Mouse (Mus musculus): ENCODE data around the gene Eif4a3. TPM values are rescaled to one million over a fixed set of nuclear protein-coding genes. Genes with fewer than 3 reads are reported as not detected.
A peak's percentile ranks its signal among the peaks of the same experiment; 100 is the strongest.

The Eif4a3 gene
- 187 and 207 TPM in 2 replicates for polyA plus RNA-seq (2015; fragmentation: Nextera tagmentation; extraction: Ambion mirVana)

DNA sequence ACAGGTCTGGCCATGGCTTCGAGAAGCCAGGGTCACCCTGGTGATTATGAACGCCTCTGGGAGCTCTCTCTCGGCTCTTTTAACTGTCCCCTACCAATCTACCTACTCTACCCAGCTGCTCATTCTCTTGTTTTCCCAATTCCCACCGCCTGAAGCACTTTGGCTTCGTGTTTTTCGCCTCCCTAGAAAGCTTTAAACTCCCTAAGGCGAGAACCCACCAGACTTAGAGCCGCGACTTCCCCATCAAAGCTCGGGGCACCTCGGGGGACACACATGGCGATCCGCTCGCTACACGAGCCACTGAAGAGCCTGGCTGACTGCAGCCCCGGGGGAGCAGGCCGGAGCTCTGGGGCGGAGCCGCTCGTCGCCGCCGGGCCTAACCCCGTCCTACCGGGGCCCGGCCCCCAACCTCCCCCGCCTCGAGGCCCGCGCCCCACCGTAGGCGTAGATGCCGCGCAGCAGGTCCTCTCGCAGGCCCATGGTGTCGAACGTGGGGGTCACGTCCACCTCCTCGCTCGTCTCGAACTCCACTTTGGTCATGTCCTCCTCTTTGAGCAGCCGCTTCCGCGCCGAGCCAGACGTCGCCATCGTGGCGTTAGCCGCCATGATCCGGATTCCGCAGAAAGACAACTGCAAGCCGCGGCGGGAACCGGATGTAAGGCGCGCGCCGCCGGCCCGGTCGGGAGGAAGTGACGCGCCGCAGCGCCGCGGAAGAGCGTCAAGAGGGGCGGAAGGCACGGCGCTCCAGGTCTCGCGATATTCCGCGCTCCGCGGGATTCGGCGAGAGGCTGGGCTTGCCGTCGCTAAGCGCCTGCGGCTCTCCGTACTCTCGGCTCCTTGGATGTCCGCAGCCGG is at the start of gene Eif4a3:
Eif4a3 (minus strand) TSS at position 699 of the 855 bp plus-strand sequence.
- Histone ChIP-seq H3K9ac (replicated peaks; ENCODE audit: low read depth) (peak within 1 kb of the TSS; percentile 96), H3K4me3 (ENCODE audit: low read depth, low read length) (peak within 1 kb of the TSS; percentile 90), H3K36me3 (ENCODE audit: insufficient read depth, low read length) (peaks cover 16% of the 10 kb centered on the region), H3K27ac (ENCODE audit: low read length) (peak within 1 kb of the TSS; percentile 81), H3K9me3 (ENCODE audit: low read length) (no peaks in the 10 kb centered on the region), H3K27me3 (replicated peaks; ENCODE audit: insufficient read depth, low read length) (no peaks in the 10 kb centered on the region), H3K4me1 (ENCODE audit: insufficient read depth, low read depth, low read length) (peaks cover 4% of the 10 kb centered on the region; the same call in 1 of the 2 replicates), H3K4me2 (replicated peaks; ENCODE audit: low read depth, low read length) (peak within 1 kb of the TSS; percentile 76)
- no peak for TF ChIP-seq CTCF (IDR thresholded peaks at IDR 0.05)
- peak; percentile 71 for TF ChIP-seq EP300 (IDR thresholded peaks at IDR 0.05)
- ATAC-seq (peak; percentile 97), DNase-seq (ENCODE audit: low spot score) (peak; percentile 98)
- 1% methylated on average over 89 of the region's 89 CpGs for WGBS

- 87% methylated on average over 4 of the region's 4 CpGs for WGBS
- DNase-seq (ENCODE audit: low spot score): no peak
- Histone ChIP-seq H3K27me3 (replicated peaks; ENCODE audit: insufficient read depth, low read length) (no peaks in the 10 kb centered on the region), H3K27ac (ENCODE audit: low read length) (no peak overlapping the region), H3K4me3 (ENCODE audit: low read depth, low read length) (no peak overlapping the region), H3K4me1 (ENCODE audit: insufficient read depth, low read depth, low read length) (no peaks in the 10 kb centered on the region), H3K36me3 (ENCODE audit: insufficient read depth, low read length) (no peaks in the 10 kb centered on the region), H3K9ac (replicated peaks; ENCODE audit: low read depth) (no peak overlapping the region), H3K9me3 (ENCODE audit: low read length) (no peaks in the 10 kb centered on the region), H3K4me2 (replicated peaks; ENCODE audit: low read depth, low read length) (no peak overlapping the region)
- no peak for ATAC-seq
- TF ChIP-seq EP300 (IDR thresholded peaks at IDR 0.05): no peak
- no peak for TF ChIP-seq CTCF (IDR thresholded peaks at IDR 0.05)
Measured at GRCm38 (mm10) chr11:119347125-119347524, 47.2 kb upstream of the Eif4a3 start.

DNA sequence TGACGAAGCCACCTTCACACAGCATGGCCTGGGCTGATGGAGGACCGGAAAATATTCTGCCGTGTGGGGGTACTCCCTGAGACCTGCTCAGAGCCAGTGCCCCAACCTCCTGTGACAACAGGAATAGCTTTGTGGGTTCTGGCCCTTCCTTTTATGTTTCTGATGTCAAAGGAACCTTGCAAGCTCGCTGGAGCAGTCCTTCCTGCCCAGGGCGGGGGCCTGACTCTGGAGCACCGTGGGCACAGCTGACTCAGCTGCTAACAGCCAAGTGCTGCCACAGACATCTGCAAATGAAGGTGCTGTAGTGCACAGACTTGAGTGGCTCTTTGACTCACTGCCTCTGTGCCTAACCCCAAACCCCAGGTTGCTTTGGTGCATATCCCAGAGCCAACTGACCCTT is 45.0 kb upstream of the Eif4a3 start:
- ATAC-seq: no peak
- TF ChIP-seq CTCF (IDR thresholded peaks at IDR 0.05) (no peak), EP300 (IDR thresholded peaks at IDR 0.05) (no peak)
- no peak for DNase-seq (ENCODE audit: low spot score)
- 61% methylated on average over 6 of the region's 6 CpGs for WGBS
- no peaks in the 10 kb centered on the region for H3K4me1 ChIP-seq (ENCODE audit: insufficient read depth, low read depth, low read length)
- H3K4me2 ChIP-seq (replicated peaks; ENCODE audit: low read depth, low read length): no peak overlapping the region
- no peak overlapping the region for H3K9ac ChIP-seq (replicated peaks; ENCODE audit: low read depth)
- H3K9me3 ChIP-seq (ENCODE audit: low read length): no peaks in the 10 kb centered on the region
- H3K27ac ChIP-seq (ENCODE audit: low read length): no peak overlapping the region
- no peak overlapping the region for H3K4me3 ChIP-seq (ENCODE audit: low read depth, low read length)
- H3K36me3 ChIP-seq (ENCODE audit: insufficient read depth, low read length): no peaks in the 10 kb centered on the region
- no peaks in the 10 kb centered on the region for H3K27me3 ChIP-seq (replicated peaks; ENCODE audit: insufficient read depth, low read length)

DNA sequence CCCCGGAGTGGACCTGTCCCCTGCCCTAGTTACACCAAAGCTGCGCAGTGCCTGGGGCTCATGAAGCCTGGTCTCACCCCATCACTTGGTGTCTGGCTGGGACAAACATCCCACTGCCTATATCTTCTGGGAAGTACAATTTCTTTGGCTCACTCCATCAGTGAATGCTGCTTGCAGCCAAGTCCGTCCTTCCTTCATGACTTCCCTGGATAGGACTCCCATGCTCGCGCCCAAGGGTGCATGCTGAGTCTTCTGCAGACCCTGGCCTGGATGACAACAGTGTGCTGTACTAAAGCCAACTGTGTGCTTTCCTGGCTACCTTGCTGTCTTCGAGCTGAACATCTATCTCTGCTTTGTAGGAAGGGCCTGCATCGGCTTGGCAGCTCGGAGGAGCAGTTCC is 44.3 kb upstream of the Eif4a3 start:
- ATAC-seq (no peak), DNase-seq (ENCODE audit: low spot score) (no peak)
- no peak for TF ChIP-seq CTCF (IDR thresholded peaks at IDR 0.05)
- TF ChIP-seq EP300 (IDR thresholded peaks at IDR 0.05): no peak
- H3K9me3 ChIP-seq (ENCODE audit: low read length): no peaks in the 10 kb centered on the region
- H3K4me3 ChIP-seq (ENCODE audit: low read depth, low read length): no peak overlapping the region
- H3K4me1 ChIP-seq (ENCODE audit: insufficient read depth, low read depth, low read length): no peaks in the 10 kb centered on the region
- no peak overlapping the region for H3K27ac ChIP-seq (ENCODE audit: low read length)
- H3K27me3 ChIP-seq (replicated peaks; ENCODE audit: insufficient read depth, low read length): no peaks in the 10 kb centered on the region
- no peaks in the 10 kb centered on the region for H3K36me3 ChIP-seq (ENCODE audit: insufficient read depth, low read length)
- H3K4me2 ChIP-seq (replicated peaks; ENCODE audit: low read depth, low read length): no peak overlapping the region
- 73% methylated on average over 8 of the region's 8 CpGs for WGBS
- no peak overlapping the region for H3K9ac ChIP-seq (replicated peaks; ENCODE audit: low read depth)

DNA sequence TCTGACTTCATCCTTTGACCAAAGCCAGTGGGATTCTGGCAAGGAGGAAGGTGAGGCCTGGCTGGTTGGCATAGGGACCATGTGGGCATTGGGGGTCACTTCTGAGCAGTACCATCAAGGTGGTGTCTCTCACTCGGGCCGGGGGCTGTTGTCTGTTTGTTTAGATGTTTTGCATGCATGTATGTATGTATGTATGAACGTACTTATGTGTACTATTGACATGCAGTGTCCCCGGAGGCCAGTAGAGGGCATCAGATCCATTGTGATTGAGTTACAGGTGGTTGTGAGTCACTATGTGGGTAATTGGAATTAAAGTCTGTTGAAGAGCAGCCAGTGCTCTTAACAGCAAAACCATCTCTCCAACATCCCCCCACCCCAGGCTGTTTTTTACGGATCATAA is 39.7 kb upstream of the Eif4a3 start:
- no peak overlapping the region for H3K4me3 ChIP-seq (ENCODE audit: low read depth, low read length)
- no peaks in the 10 kb centered on the region for H3K4me1 ChIP-seq (ENCODE audit: insufficient read depth, low read depth, low read length)
- H3K27ac ChIP-seq (ENCODE audit: low read length): no peak overlapping the region
- peak; percentile 85 for DNase-seq (ENCODE audit: low spot score)
- ATAC-seq: peak; percentile 62
- H3K27me3 ChIP-seq (replicated peaks; ENCODE audit: insufficient read depth, low read length): no peaks in the 10 kb centered on the region
- no peak overlapping the region for H3K9ac ChIP-seq (replicated peaks; ENCODE audit: low read depth)
- 7% methylated on average over 5 of the region's 5 CpGs for WGBS
- no peaks in the 10 kb centered on the region for H3K36me3 ChIP-seq (ENCODE audit: insufficient read depth, low read length)
- H3K4me2 ChIP-seq (replicated peaks; ENCODE audit: low read depth, low read length): no peak overlapping the region
- TF ChIP-seq EP300 (IDR thresholded peaks at IDR 0.05): no peak
- peak; percentile 95 for TF ChIP-seq CTCF (IDR thresholded peaks at IDR 0.05)
- no peaks in the 10 kb centered on the region for H3K9me3 ChIP-seq (ENCODE audit: low read length)

GRCm38 (mm10) chr11:119339179-119339578 is 39.3 kb upstream of the Eif4a3 start:
- DNase-seq (ENCODE audit: low spot score) (no peak), ATAC-seq (no peak)
- Histone ChIP-seq H3K4me1 (ENCODE audit: insufficient read depth, low read depth, low read length) (no peaks in the 10 kb centered on the region), H3K36me3 (ENCODE audit: insufficient read depth, low read length) (no peaks in the 10 kb centered on the region), H3K27me3 (replicated peaks; ENCODE audit: insufficient read depth, low read length) (no peaks in the 10 kb centered on the region), H3K9ac (replicated peaks; ENCODE audit: low read depth) (no peak overlapping the region), H3K4me3 (ENCODE audit: low read depth, low read length) (no peak overlapping the region), H3K9me3 (ENCODE audit: low read length) (no peaks in the 10 kb centered on the region), H3K27ac (ENCODE audit: low read length) (no peak overlapping the region), H3K4me2 (replicated peaks; ENCODE audit: low read depth, low read length) (no peak overlapping the region)
- WGBS: 40% methylated on average over 5 of the region's 5 CpGs
- no peak for TF ChIP-seq CTCF (IDR thresholded peaks at IDR 0.05)
- TF ChIP-seq EP300 (IDR thresholded peaks at IDR 0.05): no peak

Data from lung, postnatal 0 days (tissue).